Mouse (Mus musculus): ENCODE measurements at regions not wholly inside any gene's neighbourhood (a gene's known extent, or its start where the extent isn't known, plus 50 kb on each side); places are given as distances from the start of the nearest gene placed in this dataset.

- no peak overlapping the region for H3K27ac ChIP-seq (ENCODE audit: insufficient read depth, low read depth, low read length)
- no peaks in the 10 kb centered on the region for H3K4me1 ChIP-seq (ENCODE audit: control insufficient read depth, insufficient read depth, low read length)
- TF ChIP-seq POLR2A (IDR thresholded peaks at IDR 0.05; ENCODE audit: borderline replicate concordance, low read depth, low read length): no peak
- TF ChIP-seq CTCF (IDR thresholded peaks at IDR 0.05; ENCODE audit: low read depth, low read length): no peak
- no peak overlapping the region for H3K4me3 ChIP-seq (ENCODE audit: insufficient read depth, low read length)
These were observed 85.4 kb upstream of the Lyplal1 start for GRCm38 (mm10) chr1:186202536-186202935.

GRCm38 (mm10) chr1:186198391-186198790 is 81.3 kb upstream of the Lyplal1 start:
- Histone ChIP-seq H3K27ac (ENCODE audit: insufficient read depth, low read depth, low read length) (no peak overlapping the region), H3K4me3 (ENCODE audit: insufficient read depth, low read length) (no peak overlapping the region), H3K4me1 (ENCODE audit: control insufficient read depth, insufficient read depth, low read length) (no peaks in the 10 kb centered on the region)
- TF ChIP-seq CTCF (IDR thresholded peaks at IDR 0.05; ENCODE audit: low read depth, low read length) (no peak), POLR2A (IDR thresholded peaks at IDR 0.05; ENCODE audit: borderline replicate concordance, low read depth, low read length) (no peak)

GRCm38 (mm10) chr1:186197057-186197456 is 79.9 kb upstream of the Lyplal1 start:
- Histone ChIP-seq H3K4me3 (ENCODE audit: insufficient read depth, low read length) (no peak overlapping the region), H3K4me1 (ENCODE audit: control insufficient read depth, insufficient read depth, low read length) (no peaks in the 10 kb centered on the region)
- TF ChIP-seq POLR2A (IDR thresholded peaks at IDR 0.05; ENCODE audit: borderline replicate concordance, low read depth, low read length): no peak

GRCm38 (mm10) chr1:186189390-186189789 is 72.3 kb upstream of the Lyplal1 start:
- H3K4me3 ChIP-seq (ENCODE audit: insufficient read depth, low read length): no peak overlapping the region
- no peaks in the 10 kb centered on the region for H3K4me1 ChIP-seq (ENCODE audit: control insufficient read depth, insufficient read depth, low read length)
- TF ChIP-seq CTCF (IDR thresholded peaks at IDR 0.05; ENCODE audit: low read depth, low read length) (no peak), POLR2A (IDR thresholded peaks at IDR 0.05; ENCODE audit: borderline replicate concordance, low read depth, low read length) (no peak)
- no peak overlapping the region for H3K27ac ChIP-seq (ENCODE audit: insufficient read depth, low read depth, low read length)

More at GRCm38 (mm10) chr1:186197057-186197456, 79.9 kb upstream of the Lyplal1 start:
- no peak overlapping the region for H3K27ac ChIP-seq (ENCODE audit: insufficient read depth, low read depth, low read length)

- H3K27ac ChIP-seq (ENCODE audit: insufficient read depth, low read depth, low read length): no peak overlapping the region
- TF ChIP-seq CTCF (IDR thresholded peaks at IDR 0.05; ENCODE audit: low read depth, low read length): no peak
- no peak for TF ChIP-seq POLR2A (IDR thresholded peaks at IDR 0.05; ENCODE audit: borderline replicate concordance, low read depth, low read length)
- H3K4me3 ChIP-seq (ENCODE audit: insufficient read depth, low read length): no peak overlapping the region
These were observed 70.3 kb upstream of the Lyplal1 start for GRCm38 (mm10) chr1:186187372-186187771.

GRCm38 (mm10) chr1:186183204-186183651 is 66.1 kb upstream of the Lyplal1 start:
- no peaks in the 10 kb centered on the region for H3K4me1 ChIP-seq (ENCODE audit: control insufficient read depth, insufficient read depth, low read length)
- no peak for TF ChIP-seq CTCF (IDR thresholded peaks at IDR 0.05; ENCODE audit: low read depth, low read length)
- no peak for TF ChIP-seq POLR2A (IDR thresholded peaks at IDR 0.05; ENCODE audit: borderline replicate concordance, low read depth, low read length)
- H3K4me3 ChIP-seq (ENCODE audit: insufficient read depth, low read length): no peak overlapping the region
- no peak overlapping the region for H3K27ac ChIP-seq (ENCODE audit: insufficient read depth, low read depth, low read length)

More at GRCm38 (mm10) chr1:186187372-186187771, 70.3 kb upstream of the Lyplal1 start:
- no peaks in the 10 kb centered on the region for H3K4me1 ChIP-seq (ENCODE audit: control insufficient read depth, insufficient read depth, low read length)

- Histone ChIP-seq H3K4me1 (ENCODE audit: control insufficient read depth, insufficient read depth, low read length) (no peaks in the 10 kb centered on the region), H3K27ac (ENCODE audit: insufficient read depth, low read depth, low read length) (no peak overlapping the region), H3K4me3 (ENCODE audit: insufficient read depth, low read length) (no peak overlapping the region)
- TF ChIP-seq POLR2A (IDR thresholded peaks at IDR 0.05; ENCODE audit: borderline replicate concordance, low read depth, low read length): no peak
- TF ChIP-seq CTCF (IDR thresholded peaks at IDR 0.05; ENCODE audit: low read depth, low read length): no peak
These were observed 65.5 kb upstream of the Lyplal1 start for GRCm38 (mm10) chr1:186182498-186183203.

GRCm38 (mm10) chr1:186177019-186177418 is 59.9 kb upstream of the Lyplal1 start:
- Histone ChIP-seq H3K27ac (ENCODE audit: insufficient read depth, low read depth, low read length) (no peak overlapping the region), H3K4me1 (ENCODE audit: control insufficient read depth, insufficient read depth, low read length) (no peaks in the 10 kb centered on the region), H3K4me3 (ENCODE audit: insufficient read depth, low read length) (no peak overlapping the region)
- TF ChIP-seq POLR2A (IDR thresholded peaks at IDR 0.05; ENCODE audit: borderline replicate concordance, low read depth, low read length) (no peak), CTCF (IDR thresholded peaks at IDR 0.05; ENCODE audit: low read depth, low read length) (no peak)

GRCm38 (mm10) chr1:186173472-186174014 is 56.4 kb upstream of the Lyplal1 start:
- no peak overlapping the region for H3K4me3 ChIP-seq (ENCODE audit: insufficient read depth, low read length)
- H3K4me1 ChIP-seq (ENCODE audit: control insufficient read depth, insufficient read depth, low read length): no peaks in the 10 kb centered on the region
- no peak for TF ChIP-seq CTCF (IDR thresholded peaks at IDR 0.05; ENCODE audit: low read depth, low read length)
- no peak overlapping the region for H3K27ac ChIP-seq (ENCODE audit: insufficient read depth, low read depth, low read length)

- no peak overlapping the region for H3K4me3 ChIP-seq (ENCODE audit: insufficient read depth, low read length)
- no peaks in the 10 kb centered on the region for H3K4me1 ChIP-seq (ENCODE audit: control insufficient read depth, insufficient read depth, low read length)
- H3K27ac ChIP-seq (ENCODE audit: insufficient read depth, low read depth, low read length): no peak overlapping the region
- TF ChIP-seq POLR2A (IDR thresholded peaks at IDR 0.05; ENCODE audit: borderline replicate concordance, low read depth, low read length) (no peak), CTCF (IDR thresholded peaks at IDR 0.05; ENCODE audit: low read depth, low read length) (no peak)
These were observed 54.6 kb upstream of the Lyplal1 start for GRCm38 (mm10) chr1:186171691-186172090.
